Mouse (Mus musculus) MEL (cell line): ENCODE results near the gene Pja2.

Experiments
- E2F4 ChIP-seq: IDR thresholded peaks from 2 replicates; pipeline ENCODE4 v1.6.1; 2011; ENCODE audit warnings: low read depth, low read length, improper control_type of control experiment, borderline replicate concordance
- JUND ChIP-seq: IDR thresholded peaks from 2 replicates; pipeline ENCODE4 v1.6.1; 2011; ENCODE audit warnings: low read depth, mild to moderate bottlenecking, improper control_type of control experiment, low read length
- MAZ ChIP-seq: IDR thresholded peaks from 2 replicates; pipeline ENCODE4 v1.6.1; 2012; ENCODE audit warnings: low read depth, mild to moderate bottlenecking, inconsistent platforms, low read length, improper control_type of control experiment
- MYB ChIP-seq: IDR thresholded peaks from 2 replicates; pipeline ENCODE4 v1.6.1; 2011; ENCODE audit warnings: mild to moderate bottlenecking, low read depth, low read length, improper control_type of control experiment
- POLR2A ChIP-seq, 2 experiments: IDR thresholded peaks; 2 replicates each; pipeline ENCODE4 v1.6.1; 2011 to 2012; ENCODE audit warnings: low read length in 2 of 2, mild to moderate bottlenecking in 2 of 2, control low read depth in 1 of 2, improper control_type of control experiment in 1 of 2, low read depth in 1 of 2, moderate library complexity in 1 of 2; ENCODE audit not compliant: control insufficient read depth in 1 of 2, insufficient read depth in 1 of 2, poor library complexity in 1 of 2
- TBP ChIP-seq: IDR thresholded peaks from 2 replicates; pipeline ENCODE4 v1.8.0; 2011; ENCODE audit warnings: low read depth, low read length, improper control_type of control experiment
- ZC3H11A ChIP-seq: IDR thresholded peaks from 2 replicates; pipeline ENCODE4 v1.6.1; 2012; ENCODE audit warnings: low read depth, mild to moderate bottlenecking, inconsistent platforms, low read length, improper control_type of control experiment

- TF ChIP-seq JUND (no peak), POLR2A (IDR thresholded peaks at IDR 0.05; ENCODE audit: control insufficient read depth in 1 of 2, insufficient read depth in 1 of 2, low read depth in 1 of 2, low read length in 2 of 2, poor library complexity in 1 of 2) (no peak), MAZ (no peak), TBP (no peak), ZC3H11A (no peak), E2F4 (no peak), MYB (no peak)
Measured at GRCm38 (mm10) chr17:64324556-64324955, 7.2 kb downstream of the Pja2 start.
